Mouse (Mus musculus) brain, embryonic 14.5 days (tissue): ENCODE measurements around the gene Vmn1r95. TPM values are rescaled to one million over a fixed set of nuclear protein-coding genes. Genes with fewer than 3 reads are reported as not detected.
"Not testable (repeated sequence)": the region's sequence is repeated elsewhere in the genome, so short reads cannot be mapped to it uniquely, and the experiment has no call there.

ENCODE experiments used
- DNase-seq: peaks from one replicate; pipeline ENCODE4 v3.0.0-alpha.2; 2011; ENCODE audit warnings: low read depth
- polyA plus RNA-seq: library from polyadenylated mRNA; depleted of rRNA; stranded (reverse); fragments of >200 nt; gene quantifications from 2 replicates; pipeline ENCODE4 v1.2.3, GENCODE M21; 2012; rRNA removed

Vmn1r95 gene
- not detected in 2 replicates for polyA plus RNA-seq

- not testable (repeated sequence) for DNase-seq
Observed at GRCm38 (mm10) chr7:20193410-20193809, at the start of gene Vmn1r95. Vmn1r95 (plus strand) TSS chr7:20193710.

GRCm38 (mm10) chr7:20168277-20168676, 25.2 kb upstream of the Vmn1r95 start, which contains the start of gene Vmn1r94:
Vmn1r94 (minus strand) TSS chr7:20168377.
- not testable (repeated sequence) for DNase-seq

GRCm38 (mm10) chr7:20205507-20205906, 12.0 kb downstream of the Vmn1r95 start, which contains the start of gene Gm6164:
Gm6164 (minus strand) TSS chr7:20205607.
- not testable (repeated sequence) for DNase-seq

GRCm38 (mm10) chr7:20233728-20234127, 40.2 kb downstream of the Vmn1r95 start, which contains the start of gene Gm4498:
Gm4498 (minus strand) TSS chr7:20233828.
- not testable (repeated sequence) for DNase-seq

Other genes with a start within 250 kb of the Vmn1r95 start
- gene Igsf23, start 243.0 kb upstream of the Vmn1r95 start, polyA plus RNA-seq = not detected in 2 replicates
- gene Ceacam20, start 228.3 kb upstream of the Vmn1r95 start, polyA plus RNA-seq = not detected in 2 replicates
- gene Nlrp9b, start 202.2 kb upstream of the Vmn1r95 start, polyA plus RNA-seq = not detected in 2 replicates
- gene Vmn1r91, start 94.0 kb upstream of the Vmn1r95 start, polyA plus RNA-seq = not detected in 2 replicates
- not detected in 2 replicates for gene Gm16442, start 71.1 kb upstream of the Vmn1r95 start, polyA plus RNA-seq
- not detected in 2 replicates for gene Vmn1r93, start 54.6 kb upstream of the Vmn1r95 start, polyA plus RNA-seq
- gene Vmn1r94, start 25.3 kb upstream of the Vmn1r95 start, polyA plus RNA-seq = not detected in 2 replicates
- not detected in 2 replicates for gene Gm6164, start 11.9 kb downstream of the Vmn1r95 start, polyA plus RNA-seq
- gene Gm4498, start 40.1 kb downstream of the Vmn1r95 start, polyA plus RNA-seq = not detected in 2 replicates
- not detected in 2 replicates for gene Gm5890, start 69.1 kb downstream of the Vmn1r95 start, polyA plus RNA-seq
- gene Gm4133, start 140.4 kb downstream of the Vmn1r95 start, polyA plus RNA-seq = not detected in 2 replicates
- not detected in 2 replicates for gene Gm5728, start 181.7 kb downstream of the Vmn1r95 start, polyA plus RNA-seq
- gene Vmn1r100, start 224.2 kb downstream of the Vmn1r95 start, polyA plus RNA-seq = not detected in 2 replicates
- gene Vmn1r101, start 248.9 kb downstream of the Vmn1r95 start, polyA plus RNA-seq = not detected in 2 replicates